Mouse (Mus musculus) liver, embryonic 11.5 days (tissue): ENCODE measurements around the gene Epor. TPM values are rescaled to one million over a fixed set of nuclear protein-coding genes. Genes with fewer than 3 reads are reported as not detected.

Source experiments
- ATAC-seq: fragments of 200-750 bp; cut with Nextera tagmentation; replicated peaks from 2 replicates; pipeline ENCODE4 v1.8.0; 2017; ENCODE audit warnings: moderate number of reproducible peaks, mild to moderate bottlenecking, moderate TSS enrichment, moderate library complexity; ENCODE audit not compliant: low FRiP score
- DNase-seq: peaks from one replicate; pipeline ENCODE4 v3.0.0-alpha.2; 2017; ENCODE audit warnings: low spot score
- H3K27ac ChIP-seq: fragments of 300-500 bp; sonication (generic); 2 replicates; pipeline ENCODE4 v1.5.1; 2014; ENCODE audit warnings: mild to moderate bottlenecking, low read depth, low read length, control low read depth
- H3K27me3 ChIP-seq: fragments of 300-500 bp; sonication (generic); replicated peaks from 2 replicates; pipeline ENCODE4 v1.6.1; 2014; ENCODE audit warnings: low read length, mixed read lengths; ENCODE audit not compliant: control insufficient read depth, insufficient read depth
- H3K36me3 ChIP-seq: fragments of 300-500 bp; sonication (generic); 2 replicates; pipeline ENCODE4 v1.6.1; 2014; ENCODE audit warnings: mild to moderate bottlenecking, low read length, moderate library complexity, mixed read lengths; ENCODE audit not compliant: control insufficient read depth, insufficient read depth
- H3K4me1 ChIP-seq: fragments of 300-500 bp; sonication (generic); replicated peaks from 2 replicates; pipeline ENCODE4 v1.6.1; 2014; ENCODE audit warnings: low read length, mixed read lengths; ENCODE audit not compliant: control insufficient read depth, insufficient read depth
- H3K4me2 ChIP-seq: fragments of 300-500 bp; sonication (generic); 2 replicates; pipeline ENCODE4 v1.6.1; 2014; ENCODE audit warnings: mild to moderate bottlenecking, control low read depth, moderate library complexity
- H3K4me3 ChIP-seq: fragments of 300-500 bp; sonication (generic); 2 replicates; pipeline ENCODE4 v1.5.1; 2014; ENCODE audit warnings: low read depth, low read length, control low read depth
- H3K9ac ChIP-seq: fragments of 300-500 bp; sonication (generic); 2 replicates; pipeline ENCODE4 v1.6.1; 2014; ENCODE audit warnings: low read depth, low read length, control low read depth
- H3K9me3 ChIP-seq: fragments of 300-500 bp; sonication (generic); 2 replicates; pipeline ENCODE4 v1.6.1; 2016; ENCODE audit warnings: low read length, inconsistent platforms, mixed read lengths; ENCODE audit not compliant: control insufficient read depth
- WGBS: fragments of 180-500 bp; shearing (Covaris S2); extraction: QIAGEN DNeasy Blood & Tissue Kit; methylation state at CpG from one replicate; pipeline ENCODE4 v1.1.7; 2014; 5-methylcytosine and 5-hydroxymethylcytosine counted together
- polyA plus RNA-seq: library from polyadenylated mRNA; unstranded; fragments of >200 nt; fragmentation: Nextera tagmentation; extraction: Ambion mirVana; gene quantifications from 2 replicates; pipeline ENCODE4 v1.2.1, GENCODE M21; 2014

Gene Epor
- polyA plus RNA-seq, 1 experiment from 2014 or later = 131 TPM

DNA sequence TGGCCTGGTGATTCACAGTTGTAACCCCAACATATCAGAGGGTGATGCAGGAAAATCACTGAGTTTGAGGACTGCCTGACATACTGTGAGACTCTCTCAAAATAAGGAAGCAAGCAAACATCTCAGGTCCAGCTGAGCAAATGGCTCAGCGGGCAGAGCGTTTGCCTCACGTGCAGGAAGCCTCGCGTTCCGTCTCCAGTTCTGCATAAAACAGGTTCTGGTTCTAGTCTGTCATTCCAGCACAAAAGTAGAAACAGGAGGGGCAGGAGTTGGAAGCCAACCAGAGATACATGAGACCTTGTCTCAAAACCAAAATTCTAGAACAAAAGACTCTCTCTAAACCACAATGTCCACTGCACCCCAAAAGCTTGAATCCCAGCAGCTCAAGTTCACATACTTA is 36.5 kb downstream of the Epor start:
- Histone ChIP-seq H3K27ac (no peak overlapping the region), H3K9me3 (no peaks in the 10 kb centered on the region), H3K4me2 (peak overlapping the region; percentile 68), H3K4me1 (peaks cover 18% of the 10 kb centered on the region), H3K4me3 (peak overlapping the region; percentile 56), H3K36me3 (no peaks in the 10 kb centered on the region), H3K9ac (peak overlapping the region; percentile 63), H3K27me3 (no peaks in the 10 kb centered on the region)
- ATAC-seq (no peak), DNase-seq (no peak)
- WGBS = 3% methylated on average over 6 of the region's 6 CpGs

DNA sequence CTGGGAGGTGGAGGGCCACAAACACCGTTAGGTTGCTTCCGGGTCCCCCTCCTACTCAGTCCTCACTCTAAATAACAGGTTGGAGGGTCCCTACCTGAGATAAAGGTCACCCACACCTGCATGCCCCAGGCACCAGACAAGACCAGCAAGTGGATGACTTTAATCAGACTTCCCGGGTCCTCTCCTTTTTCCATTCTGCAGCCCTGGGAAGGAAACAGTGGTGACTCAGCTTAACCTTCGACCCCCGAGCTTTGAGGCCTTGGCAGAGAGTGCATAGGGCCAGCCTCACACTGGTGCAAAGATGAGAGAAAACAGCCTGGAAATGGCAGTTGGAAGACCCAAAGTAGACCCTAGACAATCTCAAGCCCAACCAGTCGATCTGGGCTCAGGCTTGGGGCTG is 37.2 kb downstream of the Epor start:
- H3K9ac ChIP-seq = no peak overlapping the region
- WGBS = 66% methylated on average over 6 of the region's 6 CpGs
- H3K27ac ChIP-seq = no peak overlapping the region
- H3K4me2 ChIP-seq = peak overlapping the region; percentile 68
- peaks cover 14% of the 10 kb centered on the region for H3K4me1 ChIP-seq
- no peaks in the 10 kb centered on the region for H3K36me3 ChIP-seq
- H3K9me3 ChIP-seq = no peaks in the 10 kb centered on the region
- no peaks in the 10 kb centered on the region for H3K27me3 ChIP-seq
- H3K4me3 ChIP-seq = peak overlapping the region; percentile 56; the same call in 1 of the 2 replicates
- ATAC-seq (no peak), DNase-seq (no peak)

DNA sequence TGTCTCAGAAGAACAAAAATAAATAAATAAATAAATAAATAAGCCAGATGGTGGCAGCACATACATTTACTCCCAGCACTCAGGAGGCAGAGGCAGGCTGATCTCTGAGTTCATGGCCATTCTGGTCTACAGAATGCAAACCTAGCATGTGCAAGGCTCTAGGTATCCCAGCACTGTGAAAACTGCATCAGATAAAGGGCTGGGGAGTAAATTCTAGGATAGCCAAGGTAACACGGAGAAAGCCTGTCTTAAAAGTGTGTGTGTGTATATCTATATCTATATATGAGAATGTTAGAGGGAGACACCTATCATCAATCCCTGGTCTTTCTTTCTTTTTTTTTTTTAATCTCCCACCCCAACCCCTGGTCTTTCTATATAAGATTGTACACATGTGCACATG is 37.8 kb downstream of the Epor start:
- DNase-seq (no peak), ATAC-seq (no peak)
- Histone ChIP-seq H3K27ac (no peak overlapping the region), H3K27me3 (no peaks in the 10 kb centered on the region), H3K9me3 (no peaks in the 10 kb centered on the region), H3K4me3 (no peak overlapping the region), H3K4me2 (no peak overlapping the region), H3K4me1 (peaks cover 14% of the 10 kb centered on the region), H3K36me3 (no peaks in the 10 kb centered on the region), H3K9ac (no peak overlapping the region)
- WGBS = 89% methylated on average over 1 of the region's 1 CpGs

DNA sequence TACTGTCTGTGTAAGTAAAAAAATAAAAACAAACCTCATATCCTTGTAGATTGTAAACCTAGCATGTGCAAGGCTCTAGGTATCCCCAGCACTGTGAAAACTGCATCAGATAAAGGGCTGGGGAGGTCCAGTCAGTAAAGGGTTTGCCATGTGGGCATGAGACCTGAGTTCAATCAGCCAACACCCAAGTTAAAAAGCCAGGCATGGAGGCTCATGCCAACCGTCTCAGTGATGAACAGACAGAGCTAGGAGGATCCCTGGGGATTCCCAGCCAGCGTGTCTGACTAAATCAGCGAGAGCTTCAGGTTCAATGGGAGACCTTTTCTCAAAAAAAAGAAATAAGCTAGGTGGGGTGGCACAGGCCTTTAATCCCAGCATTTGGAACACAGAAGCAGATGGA is 38.3 kb downstream of the Epor start:
- no peak for ATAC-seq
- Histone ChIP-seq H3K4me3 (no peak overlapping the region), H3K36me3 (no peaks in the 10 kb centered on the region), H3K4me2 (no peak overlapping the region), H3K27ac (no peak overlapping the region), H3K27me3 (no peaks in the 10 kb centered on the region), H3K4me1 (peaks cover 14% of the 10 kb centered on the region), H3K9ac (no peak overlapping the region), H3K9me3 (no peaks in the 10 kb centered on the region)
- 90% methylated on average over 3 of the region's 3 CpGs for WGBS
- no peak for DNase-seq

DNA sequence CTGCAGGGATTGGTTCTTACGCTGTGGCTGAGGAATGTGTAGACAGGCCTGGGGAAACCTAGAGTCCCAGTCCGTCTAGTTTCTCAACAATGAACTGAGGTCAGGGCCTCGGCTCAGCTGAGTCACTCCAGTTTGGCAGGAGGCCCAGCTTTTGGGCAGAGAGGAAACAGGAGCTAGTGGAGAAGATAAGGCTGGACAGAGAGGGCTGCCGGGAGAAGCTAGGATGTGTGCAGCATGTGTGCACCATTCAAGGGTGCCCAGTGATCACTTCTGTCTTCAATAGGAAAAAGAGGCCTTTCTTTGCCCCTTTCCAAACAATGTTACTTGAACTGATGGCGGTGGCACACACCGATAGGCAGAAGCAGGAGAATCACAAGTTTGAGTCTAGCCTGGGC is 39.2 kb downstream of the Epor start:
- no peak overlapping the region for H3K4me3 ChIP-seq
- H3K4me1 ChIP-seq = peaks cover 14% of the 10 kb centered on the region
- no peaks in the 10 kb centered on the region for H3K27me3 ChIP-seq
- H3K9ac ChIP-seq = no peak overlapping the region
- peak; percentile 54 for ATAC-seq
- H3K9me3 ChIP-seq = no peaks in the 10 kb centered on the region
- no peak overlapping the region; the same call in 1 of the 2 replicates for H3K4me2 ChIP-seq
- WGBS = 53% methylated on average over 6 of the region's 6 CpGs
- H3K36me3 ChIP-seq = no peaks in the 10 kb centered on the region
- H3K27ac ChIP-seq = no peak overlapping the region
- no peak for DNase-seq

DNA sequence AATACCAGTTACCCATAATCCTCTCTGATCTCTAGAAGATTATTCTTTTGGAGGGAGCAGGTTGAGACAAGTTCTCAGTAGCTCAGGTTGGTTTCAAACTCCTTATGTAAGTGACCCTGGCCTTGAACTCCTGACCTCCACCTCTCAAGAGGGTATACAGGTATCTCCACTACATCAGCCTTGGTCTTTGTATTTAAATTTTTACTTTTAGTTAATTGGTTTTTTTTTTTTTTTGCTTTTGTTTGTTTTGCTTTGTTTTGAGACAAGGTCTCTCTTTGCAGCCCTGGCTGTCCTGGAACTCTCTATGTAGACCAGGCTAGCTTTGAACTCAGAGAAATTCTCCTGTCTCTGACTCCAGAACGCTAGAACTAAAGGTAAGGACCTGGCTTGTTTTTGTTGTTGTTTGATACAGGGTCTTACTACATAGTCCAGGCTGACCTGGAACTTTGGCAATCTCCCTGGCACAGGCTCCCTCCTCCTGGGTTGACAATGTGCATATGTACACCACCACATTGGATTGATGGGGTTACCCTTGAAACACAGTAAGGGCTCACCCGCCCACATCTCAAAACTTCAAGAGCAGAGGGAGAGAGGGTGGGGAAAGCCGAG is 39.7 kb downstream of the Epor start:
- Histone ChIP-seq H3K4me1 (peaks cover 14% of the 10 kb centered on the region), H3K9me3 (no peaks in the 10 kb centered on the region), H3K27me3 (no peaks in the 10 kb centered on the region), H3K36me3 (no peaks in the 10 kb centered on the region), H3K9ac (no peak overlapping the region), H3K4me3 (no peak overlapping the region), H3K4me2 (no peak overlapping the region; the same call in 1 of the 2 replicates), H3K27ac (no peak overlapping the region)
- WGBS = 56% methylated on average over 3 of the region's 3 CpGs
- ATAC-seq = no peak
- no peak for DNase-seq

DNA sequence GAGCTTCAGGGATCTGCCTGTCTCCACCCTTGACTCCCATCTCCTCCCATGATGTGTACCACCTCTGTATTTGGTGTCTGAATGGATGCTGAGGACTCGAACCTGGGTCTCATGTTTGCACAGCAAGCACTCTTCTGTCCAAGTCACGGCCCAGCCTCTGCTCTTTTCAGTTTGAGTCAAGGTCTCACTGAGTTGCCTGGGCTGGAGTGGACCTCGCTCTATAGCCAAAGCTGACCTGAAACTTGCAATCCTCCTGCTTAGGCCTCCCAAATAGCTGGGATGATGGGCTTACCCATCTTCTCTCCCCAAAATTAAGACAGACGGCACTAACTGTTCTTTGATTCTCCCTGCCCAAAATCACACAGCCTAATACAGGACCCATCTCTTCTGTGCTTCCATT is 40.3 kb downstream of the Epor start:
- H3K9ac ChIP-seq = no peak overlapping the region
- DNase-seq (no peak), ATAC-seq (no peak)
- H3K27ac ChIP-seq = no peak overlapping the region
- WGBS = 84% methylated on average over 4 of the region's 4 CpGs
- H3K27me3 ChIP-seq = no peaks in the 10 kb centered on the region
- no peak overlapping the region for H3K4me2 ChIP-seq
- no peak overlapping the region for H3K4me3 ChIP-seq
- H3K36me3 ChIP-seq = no peaks in the 10 kb centered on the region
- H3K4me1 ChIP-seq = peaks cover 14% of the 10 kb centered on the region
- H3K9me3 ChIP-seq = no peaks in the 10 kb centered on the region

DNA sequence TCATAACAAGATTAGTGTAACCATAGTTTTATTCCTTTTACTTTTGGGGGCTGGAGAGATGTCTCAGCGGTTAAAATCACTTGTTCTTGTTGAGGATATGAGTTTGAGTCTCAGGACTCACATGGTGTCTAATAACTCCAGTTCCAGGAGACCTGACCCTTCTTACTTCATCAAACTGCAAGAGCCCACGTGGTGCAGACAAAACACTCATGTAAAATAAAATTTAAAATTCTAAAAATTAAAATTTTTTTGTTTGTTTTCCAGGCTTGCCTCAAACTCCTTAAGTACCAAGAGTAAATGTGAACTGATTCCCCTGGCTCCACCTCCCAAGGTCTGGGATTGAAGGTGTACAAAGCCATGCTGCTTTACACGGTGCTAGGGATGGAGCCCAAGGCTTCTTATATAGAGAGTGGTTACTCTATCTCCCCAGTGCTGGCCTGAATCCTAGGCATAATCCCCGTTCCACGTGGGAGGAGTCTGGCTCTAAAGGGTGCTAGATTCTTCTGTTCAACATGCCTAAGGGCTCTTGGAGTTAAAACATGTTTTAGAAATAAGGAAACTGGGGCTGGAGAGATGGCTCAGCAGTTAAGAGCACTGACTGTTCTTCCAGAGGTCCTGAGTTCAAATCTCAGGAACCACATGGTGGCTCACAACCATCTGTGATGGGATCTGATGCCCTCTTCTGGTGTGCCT is 44.5 kb downstream of the Epor start:
- Histone ChIP-seq H3K9me3 (no peaks in the 10 kb centered on the region), H3K36me3 (no peaks in the 10 kb centered on the region), H3K27ac (no peak overlapping the region), H3K27me3 (no peaks in the 10 kb centered on the region), H3K9ac (no peak overlapping the region), H3K4me3 (no peak overlapping the region), H3K4me1 (peaks cover 6% of the 10 kb centered on the region), H3K4me2 (peak overlapping the region; percentile 100)
- WGBS = 25% methylated on average over 5 of the region's 5 CpGs
- ATAC-seq (no peak), DNase-seq (no peak)

DNA sequence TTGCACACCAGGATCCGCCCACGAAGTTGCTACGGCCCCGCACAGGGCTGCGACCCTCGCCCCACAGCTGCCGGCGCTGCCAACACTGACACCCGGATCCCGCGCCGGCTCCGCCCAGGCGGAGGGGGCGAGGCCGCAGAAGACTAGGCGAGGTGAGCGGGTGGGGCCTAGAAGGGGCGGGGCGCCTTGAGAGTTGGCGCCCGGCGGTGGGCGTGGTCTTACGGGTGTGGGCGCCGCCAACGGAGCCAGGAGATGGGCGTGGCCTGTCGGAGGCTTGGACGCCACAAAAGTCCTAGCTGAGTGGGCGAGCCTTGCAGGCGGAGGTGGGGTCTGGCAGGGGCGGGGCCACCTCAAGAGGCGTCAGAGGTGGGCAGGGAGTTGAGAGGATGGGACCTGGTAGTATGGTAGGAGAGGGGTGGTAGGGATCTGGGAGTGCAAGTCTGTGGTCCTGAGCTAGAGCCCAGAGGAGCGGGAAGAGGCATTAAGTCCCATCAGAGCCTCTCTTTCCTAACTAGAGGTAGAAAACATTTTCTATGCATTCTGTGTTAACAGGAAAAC is 45.2 kb downstream of the Epor start, which contains the start of gene Rab3d:
Gene Rab3d (minus strand): TSS at position 158 of the 558 bp plus-strand sequence.
- Histone ChIP-seq H3K27me3 (no peaks in the 10 kb centered on the region), H3K27ac (peak within 1 kb of the TSS; percentile 22; the same call in 1 of the 2 replicates), H3K9ac (peak within 1 kb of the TSS; percentile 74), H3K4me3 (peak within 1 kb of the TSS; percentile 72), H3K36me3 (no peaks in the 10 kb centered on the region), H3K4me1 (peaks cover 6% of the 10 kb centered on the region), H3K4me2 (peak within 1 kb of the TSS; percentile 100), H3K9me3 (no peaks in the 10 kb centered on the region)
- DNase-seq = peak; percentile 96
- WGBS = under 1% methylated on average over 36 of the region's 36 CpGs
- peak; percentile 95 for ATAC-seq
